Mouse (Mus musculus) CH12.LX (cell line): Measurements from ENCODE around the gene Enpp1. TPM values are rescaled to one million over a fixed set of nuclear protein-coding genes. Genes with fewer than 3 reads are reported as not detected.

Experiments used
- DNase-seq: peaks from one replicate; pipeline ENCODE4 v3.0.0-alpha.2; 2013; ENCODE audit errors: extremely low read depth
- H3K27ac ChIP-seq: 2 replicates; pipeline ENCODE4 v1.5.1; 2012; ENCODE audit warnings: low read depth, mild to moderate bottlenecking, control low read depth, moderate library complexity; ENCODE audit not compliant: insufficient read depth
- H3K27me3 ChIP-seq: replicated peaks from 2 replicates; pipeline ENCODE3; 2012; ENCODE audit warnings: inconsistent platforms
- H3K36me3 ChIP-seq, 2 experiments: replicated peaks in 1 of 2; 2 replicates each; pipeline versions ENCODE3 to v1.6.1; 2012; ENCODE audit warnings: inconsistent platforms in 1 of 2, low read length in 1 of 2, mild to moderate bottlenecking in 1 of 2, mixed read lengths in 1 of 2, moderate library complexity in 1 of 2; ENCODE audit not compliant: control insufficient read depth in 1 of 2, insufficient read depth in 1 of 2
- H3K4me1 ChIP-seq, 2 experiments: 2 replicates each; pipeline ENCODE4 v1.6.1; 2012; ENCODE audit warnings: inconsistent platforms in 1 of 2, moderate library complexity in 1 of 2; ENCODE audit not compliant: insufficient read depth in 2 of 2, control insufficient read depth in 1 of 2
- H3K4me2 ChIP-seq: 2 replicates; pipeline ENCODE4 v1.6.1; 2012; ENCODE audit warnings: low read depth, mild to moderate bottlenecking, control low read depth; ENCODE audit not compliant: poor library complexity, insufficient read depth, severe bottlenecking
- H3K4me3 ChIP-seq, 3 experiments: fragments of 150-350 bp in 1 of 3; sonication (generic) in 1 of 3; replicated peaks in 1 of 3; 2 replicates each; pipeline versions ENCODE3 to v1.5.1; 2011 to 2012; ENCODE audit warnings: low read depth in 2 of 3, low read length in 2 of 3, mild to moderate bottlenecking in 2 of 3, moderate library complexity in 2 of 3, control low read depth in 1 of 3, improper control_type of control experiment in 1 of 3, inconsistent platforms in 1 of 3, mixed read lengths in 1 of 3; ENCODE audit not compliant: poor library complexity in 1 of 3
- H3K79me2 ChIP-seq: replicated peaks from 2 replicates; pipeline ENCODE4 v1.6.1; 2012; ENCODE audit warnings: mild to moderate bottlenecking, moderate library complexity; ENCODE audit not compliant: control insufficient read depth, poor library complexity, insufficient read depth, severe bottlenecking; ENCODE audit errors: extremely low read depth
- H3K9ac ChIP-seq: 2 replicates; pipeline ENCODE4 v1.6.1; 2012; ENCODE audit warnings: low read depth, mild to moderate bottlenecking, control low read depth, moderate library complexity; ENCODE audit not compliant: insufficient read depth
- H3K9me3 ChIP-seq: replicated peaks from 2 replicates; pipeline ENCODE3; 2012; ENCODE audit warnings: low read length, inconsistent platforms, mixed read lengths
- BHLHE40 ChIP-seq: IDR thresholded peaks from 2 replicates; pipeline ENCODE4 v1.6.1; 2011; ENCODE audit warnings: mild to moderate bottlenecking, low read depth, low read length, improper control_type of control experiment
- CHD1 ChIP-seq: IDR thresholded peaks from 2 replicates; pipeline ENCODE4 v1.6.1; 2012; ENCODE audit warnings: low read depth, low read length, improper control_type of control experiment, inconsistent platforms
- CHD2 ChIP-seq: IDR thresholded peaks from 2 replicates; pipeline ENCODE4 v1.6.1; 2011; ENCODE audit warnings: low read length, improper control_type of control experiment
- CTCF ChIP-seq, 2 experiments: IDR thresholded peaks in 1 of 2; conservative IDR thresholded peaks in 1 of 2; 2 replicates each; pipeline ENCODE4 v1.5.1; 2011 to 2012; ENCODE audit warnings: low read depth in 2 of 2, low read length in 2 of 2, improper control_type of control experiment in 1 of 2, inconsistent platforms in 1 of 2, mild to moderate bottlenecking in 1 of 2, moderate library complexity in 1 of 2
- ELF1 ChIP-seq: IDR thresholded peaks from 2 replicates; pipeline ENCODE4 v1.6.1; 2014; ENCODE audit warnings: low read depth, mild to moderate bottlenecking, inconsistent platforms, low read length, improper control_type of control experiment
- EP300 ChIP-seq: IDR thresholded peaks from 2 replicates; pipeline ENCODE4 v1.6.1; 2011; ENCODE audit warnings: low read length, improper control_type of control experiment
- ETS1 ChIP-seq: conservative IDR thresholded peaks from 2 replicates; pipeline ENCODE4 v1.6.1; 2012; ENCODE audit warnings: low read depth, mild to moderate bottlenecking, inconsistent platforms, low read length, improper control_type of control experiment, moderate library complexity
- GABPA ChIP-seq: IDR thresholded peaks from 2 replicates; pipeline ENCODE4 v1.6.1; 2012; ENCODE audit warnings: low read depth, low read length, improper control_type of control experiment, inconsistent platforms; ENCODE audit not compliant: insufficient replicate concordance
- HCFC1 ChIP-seq: IDR thresholded peaks from 2 replicates; pipeline ENCODE4 v1.6.1; 2012; ENCODE audit warnings: low read depth, mild to moderate bottlenecking, inconsistent platforms, low read length, improper control_type of control experiment
- IRF4 ChIP-seq: IDR thresholded peaks from 2 replicates; pipeline ENCODE4 v1.6.1; 2014; ENCODE audit warnings: low read depth, mild to moderate bottlenecking, inconsistent platforms, low read length, improper control_type of control experiment
- JUND ChIP-seq: conservative IDR thresholded peaks from 2 replicates; pipeline ENCODE4 v1.6.1; 2011; ENCODE audit warnings: low read depth, low read length, improper control_type of control experiment
- MAX ChIP-seq: IDR thresholded peaks from 2 replicates; pipeline ENCODE4 v1.6.1; 2011; ENCODE audit warnings: low read length, improper control_type of control experiment
- MAZ ChIP-seq: IDR thresholded peaks from 2 replicates; pipeline ENCODE4 v1.6.1; 2012; ENCODE audit warnings: low read depth, mild to moderate bottlenecking, inconsistent platforms, low read length, improper control_type of control experiment, moderate library complexity
- MEF2A ChIP-seq: IDR thresholded peaks from 2 replicates; pipeline ENCODE4 v1.6.1; 2014; ENCODE audit warnings: low read depth, mild to moderate bottlenecking, inconsistent platforms, low read length, improper control_type of control experiment, borderline replicate concordance
- MYC ChIP-seq: IDR thresholded peaks from 2 replicates; pipeline ENCODE4 v1.6.1; 2011; ENCODE audit warnings: low read depth, mild to moderate bottlenecking, improper control_type of control experiment, low read length
- PAX5 ChIP-seq: IDR thresholded peaks from 2 replicates; pipeline ENCODE4 v1.6.1; 2012; ENCODE audit warnings: low read length, inconsistent platforms, mixed read lengths
- POLR2AphosphoS2 ChIP-seq: IDR thresholded peaks from 2 replicates; pipeline ENCODE4 v1.6.1; 2011; ENCODE audit warnings: low read depth, low read length, improper control_type of control experiment
- RAD21 ChIP-seq: IDR thresholded peaks from 2 replicates; pipeline ENCODE4 v1.6.1; 2011; ENCODE audit warnings: low read depth, mild to moderate bottlenecking, low read length, improper control_type of control experiment, moderate library complexity
- RCOR1 ChIP-seq: conservative IDR thresholded peaks from 2 replicates; pipeline ENCODE4 v1.6.1; 2012; ENCODE audit warnings: low read depth, mild to moderate bottlenecking, inconsistent platforms, low read length, improper control_type of control experiment
- SIN3A ChIP-seq: IDR thresholded peaks from 2 replicates; pipeline ENCODE4 v1.6.1; 2012; ENCODE audit warnings: low read length, improper control_type of control experiment, inconsistent platforms
- SMC3 ChIP-seq: IDR thresholded peaks from 2 replicates; pipeline ENCODE4 v1.6.1; 2011; ENCODE audit warnings: low read depth, low read length, improper control_type of control experiment
- TBP ChIP-seq: conservative IDR thresholded peaks from 2 replicates; pipeline ENCODE4 v1.6.1; 2011; ENCODE audit warnings: low read depth, low read length, improper control_type of control experiment
- TCF12 ChIP-seq: IDR thresholded peaks from 2 replicates; pipeline ENCODE4 v1.6.1; 2014; ENCODE audit warnings: low read depth, mild to moderate bottlenecking, inconsistent platforms, low read length, improper control_type of control experiment
- UBTF ChIP-seq: IDR thresholded peaks from 2 replicates; pipeline ENCODE4 v1.6.1; 2012; ENCODE audit warnings: low read depth, mild to moderate bottlenecking, inconsistent platforms, low read length, improper control_type of control experiment, moderate library complexity
- USF1 ChIP-seq: IDR thresholded peaks from 2 replicates; pipeline ENCODE4 v1.6.1; 2014; ENCODE audit warnings: low read depth, mild to moderate bottlenecking, inconsistent platforms, low read length, improper control_type of control experiment
- ZNF384 ChIP-seq: IDR thresholded peaks from 2 replicates; pipeline ENCODE4 v1.6.1; 2012; ENCODE audit warnings: low read depth, low read length, improper control_type of control experiment, inconsistent platforms
- dilution Hi-C: fragments of 300-500 bp; cut with MboI; formaldehyde crosslinking; loops from 2 replicates; pipeline ENCODE4 v1.14.3; 2020; ENCODE audit warnings: low sequenced_read_pairs; ENCODE audit not compliant: extremely low pct_unique_long_range_greater_than_20kb, extremely low pct_ligation_motif_present
- in situ Hi-C: fragments of 300-500 bp; cut with MboI; formaldehyde crosslinking; loops from 3 replicates; pipeline ENCODE4 v1.14.3; 2019; ENCODE audit warnings: low sequenced_read_pairs, low pct_ligation_motif_present, low pct_unique_long_range_greater_than_20kb, mixed read lengths
- polyA plus RNA-seq: library from polyadenylated mRNA; unstranded; fragments of >175 nt; gene quantifications from 2 replicates; pipeline ENCODE4 v1.2.1, GENCODE M21; 2012; ENCODE audit warnings: low read depth; ENCODE audit not compliant: insufficient read length
- total RNA-seq, 2 experiments: library from RNA; depleted of rRNA; stranded (reverse); fragments of 300-350 nt in 1 of 2; fragments of >200 nt in 1 of 2; gene quantifications; 2 replicates each; pipeline ENCODE4 v1.2.3; 2012 to 2014

Enpp1 gene
- total and polyA plus RNA-seq, 3 experiments, result 0.58 to 2.8 (median 0.87) TPM

GRCm38 (mm10) chr10:24599802-24600201 is 112.2 kb downstream of the Enpp1 start:
- H3K27ac ChIP-seq, result no peak overlapping the region
- H3K27me3 ChIP-seq, result no peaks in the 10 kb centered on the region
- no peak for DNase-seq
- no peak overlapping the region for H3K4me2 ChIP-seq
- dilution Hi-C loops, result no loop called here
- no peaks in the 10 kb centered on the region for H3K36me3 ChIP-seq
- H3K9ac ChIP-seq, result no peak overlapping the region
- peaks cover 1% of the 10 kb centered on the region for H3K9me3 ChIP-seq
- H3K79me2 ChIP-seq, result no peaks in the 10 kb centered on the region
- peaks cover 0 to 2% of the 10 kb centered on the region in 2 experiments; a peak in 1 of 4 replicates for H3K4me1 ChIP-seq
- TF ChIP-seq MYC (no peak), CHD1 (no peak), SIN3A (no peak), IRF4 (no peak), MEF2A (no peak), EP300 (no peak), PAX5 (no peak), ZNF384 (no peak), USF1 (no peak), JUND (no peak)
- TF ChIP-seq, all 38 proteins: peak for 0
- in situ Hi-C loops, result loop anchor here (25.0 kb wide), 1 partner anchor 213 kb away; no protein-coding TSS in a partner anchor
- H3K4me3 ChIP-seq, result no peak overlapping the region

- no peaks in the 10 kb centered on the region for H3K27me3 ChIP-seq
- H3K36me3 ChIP-seq, result no peaks in the 10 kb centered on the region
- peaks cover 0 to 2% of the 10 kb centered on the region in 2 experiments; a peak in 1 of 4 replicates for H3K4me1 ChIP-seq
- H3K27ac ChIP-seq, result no peak overlapping the region
- H3K9ac ChIP-seq, result no peak overlapping the region
- in situ Hi-C loops (no loop called here), dilution Hi-C loops (no loop called here)
- no peak for DNase-seq
- no peak overlapping the region for H3K4me3 ChIP-seq
- no peak for TF ChIP-seq TBP
- TF ChIP-seq CTCF (conservative IDR thresholded peaks at IDR 0.05 in 1 of 2, IDR thresholded peaks at IDR 0.05 in 1 of 2; ENCODE audit: low read depth in 2 of 2, low read length in 2 of 2), result no peak
- TF ChIP-seq UBTF, result no peak
- no peak for TF ChIP-seq JUND
- TF ChIP-seq RCOR1, result no peak
- no peak for TF ChIP-seq ELF1
- TF ChIP-seq EP300, result no peak
- no peak for TF ChIP-seq BHLHE40
- no peak for TF ChIP-seq USF1
- no peak for TF ChIP-seq CHD2
- no peak for TF ChIP-seq TCF12
- TF ChIP-seq MYC, result no peak
- no peak for TF ChIP-seq MAX
- TF ChIP-seq HCFC1, result no peak
- no peak for TF ChIP-seq MAZ
- TF ChIP-seq POLR2AphosphoS2, result no peak
- TF ChIP-seq ETS1, result no peak
- TF ChIP-seq SMC3, result no peak
- TF ChIP-seq GABPA, result no peak
- no peak for TF ChIP-seq RAD21
- H3K9me3 ChIP-seq, result peaks cover 1% of the 10 kb centered on the region
- no peak overlapping the region for H3K4me2 ChIP-seq
- no peaks in the 10 kb centered on the region for H3K79me2 ChIP-seq
Observed at GRCm38 (mm10) chr10:24598693-24599092, 113.3 kb downstream of the Enpp1 start.
